Mouse (Mus musculus): ENCODE measurements around the gene Gm10638.

DNA sequence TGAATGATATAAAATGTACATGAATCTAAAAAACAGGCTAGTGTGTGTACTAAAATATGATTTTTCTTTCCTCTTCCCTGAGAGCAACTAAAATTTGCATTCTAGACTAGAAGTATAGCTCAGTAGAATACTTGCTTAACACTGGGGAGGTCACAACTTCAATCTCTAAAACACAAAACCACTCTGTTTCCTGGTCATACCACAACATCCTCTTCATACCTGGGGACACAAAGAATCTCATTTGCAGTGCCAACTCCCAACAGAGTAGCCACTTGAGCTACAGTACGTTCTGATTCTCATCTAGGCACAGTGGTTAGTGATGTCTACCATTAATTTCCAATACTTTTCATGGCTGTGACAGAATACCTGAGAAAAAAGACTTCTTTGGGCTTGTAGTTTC lies 26.1 kb upstream of the Gm10638 start:
- TF ChIP-seq POLR2A (IDR thresholded peaks at IDR 0.05; ENCODE audit: low read depth, low read length) (no peak), CTCF (IDR thresholded peaks at IDR 0.05; ENCODE audit: extremely low read depth, insufficient read length, insufficient replicate concordance, low read depth, low read length) (no peak)
